Mouse (Mus musculus) lung, embryonic 16.5 days (tissue): ENCODE data around the gene Six1. TPM values are rescaled to one million over a fixed set of nuclear protein-coding genes. Genes with fewer than 3 reads are reported as not detected.
"Not testable (repeated sequence)": the region's sequence is repeated elsewhere in the genome, so short reads cannot be mapped to it uniquely, and the experiment has no call there.

Source experiments
- ATAC-seq: fragments of 200-750 bp; cut with Nextera tagmentation; 2 replicates; pipeline ENCODE4 v1.8.0; 2017; ENCODE audit warnings: low read depth, mild to moderate bottlenecking, moderate library complexity
- H3K27ac ChIP-seq: fragments of 300-500 bp; sonication (generic); 2 replicates; pipeline ENCODE4 v1.5.1; 2014; ENCODE audit warnings: mild to moderate bottlenecking, control low read depth, low read length
- H3K27me3 ChIP-seq: fragments of 300-500 bp; sonication (generic); 2 replicates; pipeline ENCODE4 v1.6.1; 2014; ENCODE audit warnings: low read depth, low read length, mixed read lengths; ENCODE audit not compliant: control insufficient read depth, insufficient read depth
- H3K36me3 ChIP-seq: fragments of 300-500 bp; sonication (generic); 2 replicates; pipeline ENCODE4 v1.6.1; 2014; ENCODE audit warnings: low read length; ENCODE audit not compliant: control insufficient read depth, insufficient read depth
- H3K4me1 ChIP-seq: fragments of 300-500 bp; sonication (generic); replicated peaks from 2 replicates; pipeline ENCODE4 v1.6.1; 2014; ENCODE audit warnings: low read length, mixed read lengths; ENCODE audit not compliant: control insufficient read depth, insufficient read depth
- H3K4me2 ChIP-seq: fragments of 300-500 bp; sonication (generic); 2 replicates; pipeline ENCODE4 v1.6.1; 2014; ENCODE audit warnings: low read depth, low read length, control low read depth
- H3K4me3 ChIP-seq: fragments of 300-500 bp; sonication (generic); 2 replicates; pipeline ENCODE4 v1.5.1; 2014; ENCODE audit warnings: mild to moderate bottlenecking, low read length, control low read depth
- H3K9ac ChIP-seq: fragments of 300-500 bp; sonication (generic); 2 replicates; pipeline ENCODE4 v1.6.1; 2014; ENCODE audit warnings: low read length, control low read depth
- H3K9me3 ChIP-seq: fragments of 300-500 bp; sonication (generic); 2 replicates; pipeline ENCODE4 v1.6.1; 2016; ENCODE audit warnings: low read length; ENCODE audit not compliant: control insufficient read depth
- WGBS: fragments of 180-500 bp; shearing (Covaris S2); extraction: QIAGEN DNeasy Blood & Tissue Kit; methylation state at CpG from one replicate; pipeline ENCODE4 v1.1.7; 2014; 5-methylcytosine and 5-hydroxymethylcytosine counted together
- polyA plus RNA-seq: library from polyadenylated mRNA; unstranded; fragments of >200 nt; fragmentation: Nextera tagmentation; extraction: Ambion mirVana; gene quantifications from 2 replicates; pipeline ENCODE4 v1.2.1, GENCODE M21; 2015

Gene Six1
- polyA plus RNA-seq: 1.3 and 2.0 TPM in 2 replicates

DNA sequence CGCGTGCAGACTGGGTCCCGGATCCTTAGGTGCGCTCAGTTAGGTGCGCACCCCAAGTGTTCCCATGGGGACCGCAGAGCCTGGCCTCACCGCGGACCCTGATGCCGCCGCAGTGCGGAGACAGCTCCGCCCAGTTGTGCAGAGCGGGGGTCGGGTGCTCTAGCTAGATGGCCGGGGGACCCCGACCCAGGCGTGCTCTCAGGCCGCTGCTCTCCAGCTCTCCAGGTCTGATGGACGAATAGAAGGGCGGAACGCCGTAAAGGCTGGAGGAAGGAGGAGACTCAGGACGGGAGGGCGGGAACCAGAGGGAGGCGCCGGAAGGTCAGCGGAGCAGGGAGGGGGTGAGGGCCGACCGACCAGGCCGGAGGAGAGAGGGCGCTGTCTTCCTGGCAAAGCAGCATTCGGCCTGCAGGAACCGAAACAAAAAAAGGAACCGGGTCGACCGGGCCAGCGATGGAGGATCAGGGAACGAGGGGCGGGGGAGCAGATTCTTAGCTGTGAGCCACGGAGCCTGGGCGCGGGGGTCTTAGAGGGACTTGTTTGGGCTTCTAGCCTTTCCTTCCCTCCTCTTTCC lies at the start of gene Six1:
TSS of gene Six1 (minus strand) at position 220 of the 574 bp plus-strand sequence.
- Histone ChIP-seq H3K27me3 (peaks cover 70% of the 10 kb centered on the region), H3K4me2 (peak within 1 kb of the TSS; percentile 93), H3K4me1 (peaks cover 3% of the 10 kb centered on the region; the same call in 1 of the 2 replicates), H3K4me3 (peak within 1 kb of the TSS; percentile 64), H3K9me3 (no peaks in the 10 kb centered on the region), H3K27ac (no peak within 1 kb of the TSS), H3K36me3 (no peaks in the 10 kb centered on the region), H3K9ac (peak within 1 kb of the TSS; percentile 63)
- under 1% methylated on average over 42 of the region's 42 CpGs for WGBS
- ATAC-seq: peak; percentile 93

DNA sequence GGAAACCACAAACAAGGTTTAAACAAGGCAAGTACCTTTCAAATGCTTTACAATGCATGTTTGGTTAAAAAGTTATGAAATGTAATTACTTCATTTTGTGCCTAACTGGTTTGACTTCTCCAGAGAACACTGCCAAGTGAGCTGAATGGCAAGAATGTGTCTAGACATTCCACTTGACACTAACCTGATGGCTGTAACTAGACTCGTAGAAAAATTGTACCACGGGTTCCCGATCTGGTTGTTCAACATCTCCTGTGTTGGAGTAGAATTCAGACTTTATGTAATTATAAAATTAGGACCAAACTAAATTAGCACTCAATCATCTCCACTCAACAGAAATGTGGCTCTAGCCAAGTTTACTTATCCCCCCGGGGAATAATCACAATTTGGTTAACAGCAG lies 44.9 kb upstream of the Six1 start:
- ATAC-seq: peak; percentile 60; the same call in 1 of the 2 replicates
- Histone ChIP-seq H3K27ac (no peak overlapping the region), H3K36me3 (peaks cover 6% of the 10 kb centered on the region), H3K4me3 (no peak overlapping the region), H3K9me3 (no peaks in the 10 kb centered on the region), H3K4me1 (no peaks in the 10 kb centered on the region), H3K4me2 (no peak overlapping the region), H3K9ac (no peak overlapping the region), H3K27me3 (no peaks in the 10 kb centered on the region)
- WGBS: 52% methylated on average over 4 of the region's 4 CpGs

DNA sequence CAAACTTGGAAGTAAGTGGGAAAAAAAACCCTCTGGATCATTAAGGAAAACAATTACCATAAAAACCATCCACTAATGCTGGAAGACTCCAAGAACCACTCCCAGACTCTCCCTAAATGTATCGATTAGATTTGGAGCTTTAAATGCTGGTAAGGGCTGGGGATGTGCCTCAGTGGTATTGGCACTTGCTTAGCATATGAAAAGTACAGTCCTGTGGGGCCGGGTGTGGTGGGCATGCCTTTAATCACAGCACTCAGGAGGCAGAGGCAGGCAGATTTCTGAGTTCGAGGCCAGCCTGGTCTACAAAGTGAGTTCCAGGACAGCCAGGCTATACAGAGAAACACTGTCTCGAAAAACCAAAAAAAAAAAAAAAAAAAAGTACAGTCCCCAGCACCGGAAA lies 42.5 kb upstream of the Six1 start:
- ATAC-seq, H3K27me3 ChIP-seq, H3K9ac ChIP-seq, H3K4me1 ChIP-seq, H3K36me3 ChIP-seq, H3K27ac ChIP-seq, H3K9me3 ChIP-seq, H3K4me2 ChIP-seq, H3K4me3 ChIP-seq: not testable (repeated sequence)
- 89% methylated on average over 5 of the region's 5 CpGs for WGBS

DNA sequence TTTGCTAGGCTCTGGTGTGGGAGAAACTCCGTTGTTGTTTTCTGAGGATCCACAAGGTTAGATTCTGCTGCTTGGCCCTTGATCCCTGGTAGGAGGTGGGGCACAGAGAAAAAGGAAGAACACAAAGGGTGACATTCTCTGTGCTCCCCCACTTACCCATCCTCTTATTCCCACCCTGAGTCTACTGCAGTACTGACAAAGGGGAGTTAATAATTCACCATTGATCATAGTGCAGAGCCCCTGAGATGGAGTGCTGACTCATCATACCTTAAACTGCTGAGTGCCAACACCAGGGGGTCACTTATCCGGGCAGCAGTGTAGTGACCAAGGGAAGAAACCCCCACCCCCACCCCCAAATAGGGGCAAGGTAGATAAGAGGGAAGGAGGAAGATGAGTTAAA lies 40.9 kb upstream of the Six1 start:
- H3K27me3 ChIP-seq: no peaks in the 10 kb centered on the region
- no peak overlapping the region for H3K4me2 ChIP-seq
- H3K9ac ChIP-seq: no peak overlapping the region
- H3K4me3 ChIP-seq: no peak overlapping the region
- no peaks in the 10 kb centered on the region for H3K9me3 ChIP-seq
- no peak overlapping the region for H3K27ac ChIP-seq
- WGBS: 25% methylated on average over 2 of the region's 2 CpGs
- no peaks in the 10 kb centered on the region for H3K4me1 ChIP-seq
- H3K36me3 ChIP-seq: no peaks in the 10 kb centered on the region
- no peak for ATAC-seq

DNA sequence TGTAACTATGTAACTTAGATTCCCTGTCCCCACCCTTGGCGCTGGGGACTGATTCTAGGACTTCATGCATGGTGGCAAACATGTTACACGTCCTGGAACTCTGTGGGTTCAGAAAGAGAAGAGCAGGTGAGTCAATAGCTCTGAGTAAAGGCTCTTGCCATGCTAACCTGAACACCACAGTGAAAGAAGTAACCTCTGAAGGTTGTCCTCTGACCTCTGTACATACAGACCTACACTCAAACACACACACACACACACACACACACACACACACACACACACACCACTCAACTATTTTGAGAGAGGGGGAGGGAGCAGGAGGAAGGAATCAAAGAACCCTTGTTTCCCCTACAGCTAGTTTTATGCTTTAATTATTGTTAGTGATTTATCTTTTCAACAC lies 40.5 kb upstream of the Six1 start:
- no peak overlapping the region for H3K4me2 ChIP-seq
- no peaks in the 10 kb centered on the region for H3K4me1 ChIP-seq
- no peak for ATAC-seq
- no peaks in the 10 kb centered on the region for H3K9me3 ChIP-seq
- no peaks in the 10 kb centered on the region for H3K27me3 ChIP-seq
- WGBS: 62% methylated on average over 2 of the region's 2 CpGs
- H3K9ac ChIP-seq: no peak overlapping the region
- no peak overlapping the region for H3K4me3 ChIP-seq
- H3K36me3 ChIP-seq: no peaks in the 10 kb centered on the region
- no peak overlapping the region for H3K27ac ChIP-seq

DNA sequence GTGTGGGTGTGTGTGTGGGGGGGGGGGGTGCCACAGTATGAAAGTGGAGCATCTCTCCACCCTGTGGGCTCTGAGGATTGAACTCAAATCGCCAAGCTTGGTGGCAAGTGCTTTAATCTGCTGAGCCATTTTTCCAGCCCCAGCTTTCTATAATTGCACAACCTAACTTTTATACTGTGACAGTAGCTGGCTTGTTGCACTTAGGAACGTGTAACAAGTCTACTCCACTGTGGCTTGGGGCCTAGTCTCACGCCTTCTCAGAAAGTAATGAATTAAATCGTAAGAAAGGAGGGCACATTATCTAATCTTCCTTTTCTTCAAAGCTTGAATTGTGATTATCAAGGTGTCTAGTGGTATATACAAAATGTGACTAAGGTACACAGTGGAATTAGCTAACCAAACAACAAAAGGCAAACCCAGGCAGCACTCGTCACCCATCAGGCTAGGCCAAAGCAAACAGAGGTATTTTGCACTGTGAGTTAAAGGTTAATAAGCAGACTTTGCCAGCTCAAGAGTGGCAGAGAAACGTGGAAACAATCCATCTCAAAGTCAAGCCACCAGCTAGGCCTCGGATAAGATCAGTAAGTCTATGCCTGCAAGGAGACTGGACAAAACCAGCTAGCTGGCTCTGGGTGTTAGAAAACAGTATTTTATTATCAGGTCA lies 37.1 kb upstream of the Six1 start:
- H3K4me2 ChIP-seq: no peak overlapping the region
- H3K36me3 ChIP-seq: no peaks in the 10 kb centered on the region
- peak overlapping the region; percentile 41; the same call in 1 of the 2 replicates for H3K27ac ChIP-seq
- no peak overlapping the region for H3K9ac ChIP-seq
- 45% methylated on average over 7 of the region's 7 CpGs for WGBS
- H3K27me3 ChIP-seq: no peaks in the 10 kb centered on the region
- no peaks in the 10 kb centered on the region for H3K4me1 ChIP-seq
- H3K4me3 ChIP-seq: no peak overlapping the region
- ATAC-seq: no peak
- no peaks in the 10 kb centered on the region for H3K9me3 ChIP-seq

DNA sequence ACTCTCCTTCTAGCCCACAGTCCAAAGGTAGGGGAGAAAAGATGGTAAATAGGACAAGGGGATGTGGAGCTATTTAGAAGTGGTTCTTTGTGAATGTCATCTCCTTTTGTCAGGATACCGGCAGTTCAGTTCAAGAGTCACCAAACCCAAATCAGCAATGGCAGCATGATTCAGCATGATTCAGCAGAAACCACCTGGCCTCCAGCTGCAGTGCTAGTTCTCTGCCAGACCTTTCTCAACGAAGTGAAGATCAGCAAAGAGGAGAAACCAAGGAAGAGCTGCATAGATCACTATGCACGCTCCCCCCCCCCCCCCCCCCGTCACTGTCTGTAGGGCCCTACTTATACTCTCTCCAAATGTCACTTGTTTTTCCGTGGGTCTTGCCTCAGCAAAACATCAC lies 35.2 kb upstream of the Six1 start:
- Histone ChIP-seq H3K4me1 (no peaks in the 10 kb centered on the region), H3K4me3 (no peak overlapping the region), H3K27me3 (no peaks in the 10 kb centered on the region), H3K9me3 (no peaks in the 10 kb centered on the region), H3K4me2 (no peak overlapping the region), H3K27ac (no peak overlapping the region), H3K36me3 (no peaks in the 10 kb centered on the region), H3K9ac (no peak overlapping the region)
- ATAC-seq: no peak
- 57% methylated on average over 4 of the region's 5 CpGs for WGBS

DNA sequence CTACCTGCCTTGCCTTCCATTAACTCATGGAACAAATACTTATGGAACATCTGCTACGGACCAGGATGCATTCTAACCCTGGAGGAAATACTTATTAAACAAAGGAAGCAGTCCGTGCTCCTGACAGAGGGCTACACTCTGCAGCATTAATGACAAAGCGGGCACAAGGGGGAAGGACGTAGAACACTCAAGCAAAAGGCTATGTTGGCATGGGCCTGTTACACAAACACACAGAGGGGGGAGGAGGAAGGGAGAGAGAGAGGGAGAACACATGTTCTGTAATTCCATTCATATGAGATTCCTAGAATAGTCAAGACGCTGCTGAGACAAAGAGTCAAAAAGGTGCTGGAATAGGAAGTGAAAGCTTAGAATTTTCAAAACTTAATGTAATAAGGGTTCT lies 34.8 kb upstream of the Six1 start:
- Histone ChIP-seq H3K36me3 (no peaks in the 10 kb centered on the region), H3K27ac (no peak overlapping the region), H3K27me3 (no peaks in the 10 kb centered on the region), H3K4me3 (no peak overlapping the region), H3K4me2 (no peak overlapping the region), H3K4me1 (no peaks in the 10 kb centered on the region), H3K9me3 (no peaks in the 10 kb centered on the region), H3K9ac (no peak overlapping the region)
- WGBS: 49% methylated on average over 5 of the region's 5 CpGs
- ATAC-seq: peak; percentile 69

DNA sequence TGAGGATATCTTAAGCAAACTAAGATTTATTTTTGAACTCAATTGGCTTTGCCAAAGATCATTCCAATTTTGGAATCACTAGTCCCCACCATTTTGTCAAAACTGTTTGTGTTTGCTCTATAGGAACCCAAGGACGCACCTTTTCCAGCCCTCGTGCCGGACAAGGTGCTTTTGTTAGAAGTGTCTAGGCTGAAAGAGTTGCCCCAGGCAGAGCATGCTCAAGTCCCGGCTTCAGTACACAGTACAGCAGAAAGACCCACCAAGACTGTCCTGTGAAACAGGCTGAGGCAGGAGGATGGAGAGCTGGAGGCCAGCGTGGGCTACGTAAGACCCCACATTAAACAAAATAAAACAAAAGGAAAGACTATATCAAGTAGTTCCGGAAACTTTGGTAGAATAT lies 33.4 kb upstream of the Six1 start:
- no peaks in the 10 kb centered on the region for H3K27me3 ChIP-seq
- H3K27ac ChIP-seq: no peak overlapping the region
- H3K4me3 ChIP-seq: no peak overlapping the region
- no peak overlapping the region for H3K9ac ChIP-seq
- H3K4me2 ChIP-seq: no peak overlapping the region
- no peaks in the 10 kb centered on the region for H3K36me3 ChIP-seq
- H3K9me3 ChIP-seq: no peaks in the 10 kb centered on the region
- WGBS: 85% methylated on average over 7 of the region's 7 CpGs
- no peaks in the 10 kb centered on the region for H3K4me1 ChIP-seq
- ATAC-seq: no peak
